ENCODE assay signal across 8 mouse cellular contexts in the genomic region with DNA sequence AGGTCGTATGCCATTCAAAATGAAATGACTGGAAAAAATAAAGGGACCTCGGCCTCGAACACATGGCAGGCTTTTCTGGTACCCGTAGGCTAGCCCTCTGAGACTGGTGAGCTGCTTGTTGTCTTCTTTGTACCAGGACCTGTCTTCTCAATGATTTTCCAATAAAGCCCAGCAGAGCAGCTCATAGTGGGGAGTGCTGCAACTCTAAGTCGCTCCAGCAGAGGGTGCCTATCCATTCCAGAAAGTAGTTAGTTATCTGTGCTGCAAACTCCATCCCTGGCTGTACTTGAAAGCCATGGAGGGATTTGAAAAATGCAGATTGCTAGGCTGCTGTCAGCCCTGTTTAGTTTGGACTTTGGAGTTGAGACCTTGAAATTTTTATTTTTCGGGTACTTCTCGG.
DNase-seq lines count a peak whose midpoint lies in the region; ATAC-seq and TF ChIP-seq lines count a peak whose summit lies in the region.

No protein-coding gene starts in this region.

- no peaks in the 10 kb centered on the region for H3K27me3 ChIP-seq in heart, adult 2 months (ENCODE audit: control insufficient read depth, insufficient read depth, low read length)
- H3K27me3 ChIP-seq in heart, embryonic 12.5 days (replicated peaks): no peaks in the 10 kb centered on the region

- ATAC-seq in heart, embryonic 12.5 days (ENCODE audit: insufficient number of reproducible peaks, low FRiP score): no peak
- ATAC-seq in megakaryocyte-erythroid progenitor cell, adult 5-6 weeks (replicated peaks; ENCODE audit: low FRiP score, low TSS enrichment, poor library complexity, severe bottlenecking): peak; percentile 78

- 51% methylated on average over 7 of the region's 7 CpGs for WGBS in heart, adult 2 months
- 52% methylated on average over 7 of the region's 7 CpGs for WGBS in heart, embryonic 12.5 days

- no peak for TF ChIP-seq EP300 in heart, adult 2 months (IDR thresholded peaks at IDR 0.05; ENCODE audit: insufficient read depth, low read depth, low read length)

- no peak overlapping the region for H3K4me2 ChIP-seq in heart, embryonic 12.5 days

- no peaks in the 10 kb centered on the region for H3K9me3 ChIP-seq in heart, embryonic 12.5 days (replicated peaks)

- no peaks in the 10 kb centered on the region for H3K79me2 ChIP-seq in heart, adult 2 months (replicated peaks; ENCODE audit: control insufficient read depth, insufficient read depth, low read length)

- no peak overlapping the region for H3K4me3 ChIP-seq in heart, adult 2 months
- no peak overlapping the region for H3K4me3 ChIP-seq in heart, embryonic 12.5 days
- no peak overlapping the region for H3K4me3 ChIP-seq in layer of hippocampus, adult 2 months

- no peak for TF ChIP-seq POLR2A in heart, adult 2 months (IDR thresholded peaks at IDR 0.05; ENCODE audit: insufficient read depth, low read depth, low read length)

- H3K9ac ChIP-seq in heart, adult 2 months (ENCODE audit: low read depth, low read length): no peak overlapping the region
- no peak overlapping the region for H3K9ac ChIP-seq in heart, embryonic 12.5 days

- DNase-seq in heart, adult 2 months: peak; percentile 36 to 65
- DNase-seq in ES-CJ7 (ENCODE audit: low read depth, low spot score): peak; percentile 60
- DNase-seq in cerebellum, postnatal 4 days (ENCODE audit: low spot score in 2 of 2): peak; percentile 45 to 61
- peak; percentile 37 for DNase-seq in gastrocnemius, postnatal 25 days
- DNase-seq in layer of hippocampus, adult 2 months (ENCODE audit: low spot score in 2 of 2): peak; percentile 55 to 69
- peak; percentile 51 for DNase-seq in telencephalon, adult 2 months (ENCODE audit: low read depth, low spot score)

- peaks cover 9% of the 10 kb centered on the region for H3K4me1 ChIP-seq in heart, adult 2 months (ENCODE audit: control insufficient read depth, insufficient read depth, low read length)
- H3K4me1 ChIP-seq in heart, embryonic 12.5 days (replicated peaks): peaks cover 38% of the 10 kb centered on the region

- intact Hi-C loops in heart, adult 2 months (cut with DNase I): loop anchor here (5.0 to 10.0 kb wide), 2 partner anchors 193 to 325 kb away; no protein-coding TSS in a partner anchor

- H3K36me3 ChIP-seq in heart, adult 2 months (ENCODE audit: control insufficient read depth, insufficient read depth, low read length): no peaks in the 10 kb centered on the region
- H3K36me3 ChIP-seq in heart, embryonic 12.5 days: peaks cover 47% of the 10 kb centered on the region

- peak; percentile 89 for TF ChIP-seq CTCF in heart, adult 2 months (IDR thresholded peaks at IDR 0.05)
- TF ChIP-seq CTCF in layer of hippocampus, adult 2 months (conservative IDR thresholded peaks at IDR 0.05): peak; percentile 88

- H3K27ac ChIP-seq in heart, adult 2 months: no peak overlapping the region
- no peak overlapping the region for H3K27ac ChIP-seq in heart, embryonic 12.5 days (ENCODE audit: poor library complexity, severe bottlenecking)
- no peak overlapping the region for H3K27ac ChIP-seq in layer of hippocampus, adult 2 months
